Mouse (Mus musculus) stomach, postnatal 0 days (tissue): ENCODE data around the gene Erc2. TPM values are rescaled to one million over a fixed set of nuclear protein-coding genes. Genes with fewer than 3 reads are reported as not detected.

Source experiments
- ATAC-seq: fragments of 200-750 bp; cut with Nextera tagmentation; 2 replicates; pipeline ENCODE4 v1.8.0; 2017; ENCODE audit not compliant: low FRiP score, low TSS enrichment
- DNase-seq: peaks from one replicate; pipeline ENCODE4 v3.0.0-alpha.2; 2016; ENCODE audit warnings: low spot score
- H3K27ac ChIP-seq: fragments of 300-500 bp; sonication (generic); replicated peaks from 2 replicates; pipeline ENCODE4 v1.5.1; 2014; ENCODE audit warnings: mild to moderate bottlenecking, control low read depth
- H3K27me3 ChIP-seq: fragments of 300-500 bp; sonication (generic); 2 replicates; pipeline ENCODE4 v1.6.1; 2014; ENCODE audit warnings: low read length; ENCODE audit not compliant: control insufficient read depth, insufficient read depth
- H3K36me3 ChIP-seq: fragments of 300-500 bp; sonication (generic); 2 replicates; pipeline ENCODE4 v1.6.1; 2014; ENCODE audit warnings: low read length, mixed read lengths; ENCODE audit not compliant: control insufficient read depth, insufficient read depth
- H3K4me1 ChIP-seq: fragments of 300-500 bp; sonication (generic); replicated peaks from 2 replicates; pipeline ENCODE4 v1.6.1; 2014; ENCODE audit warnings: antibody characterized with exemption; ENCODE audit not compliant: control insufficient read depth, insufficient read depth
- H3K4me2 ChIP-seq: fragments of 300-500 bp; sonication (generic); replicated peaks from 2 replicates; pipeline ENCODE4 v1.6.1; 2014; ENCODE audit warnings: low read depth, mild to moderate bottlenecking, control low read depth, moderate library complexity
- H3K4me3 ChIP-seq: fragments of 300-500 bp; sonication (generic); 2 replicates; pipeline ENCODE4 v1.5.1; 2014; ENCODE audit warnings: low read depth, low read length, control low read depth
- H3K9ac ChIP-seq: fragments of 300-500 bp; sonication (generic); 2 replicates; pipeline ENCODE4 v1.6.1; 2014; ENCODE audit warnings: mild to moderate bottlenecking, low read length, control low read depth, mixed read lengths
- H3K9me3 ChIP-seq: fragments of 300-500 bp; sonication (generic); 2 replicates; pipeline ENCODE4 v1.6.1; 2016; ENCODE audit warnings: low read length; ENCODE audit not compliant: control insufficient read depth
- CTCF ChIP-seq: IDR thresholded peaks from 2 replicates; pipeline ENCODE4 v1.5.1; 2016; ENCODE audit warnings: antibody characterized with exemption, low read depth, mild to moderate bottlenecking, moderate library complexity
- EP300 ChIP-seq: optimal IDR thresholded peaks from 2 replicates; pipeline ENCODE3; 2016; ENCODE audit warnings: antibody characterized with exemption
- WGBS: fragments of 180-500 bp; shearing (Covaris S2); extraction: QIAGEN DNeasy Blood & Tissue Kit; methylation state at CpG from one replicate; pipeline ENCODE4 v1.1.7; 2014; 5-methylcytosine and 5-hydroxymethylcytosine counted together
- polyA plus RNA-seq: library from polyadenylated mRNA; unstranded; fragments of >200 nt; fragmentation: Nextera tagmentation; extraction: Ambion mirVana; gene quantifications from 2 replicates; pipeline ENCODE4 v1.2.1, GENCODE M21; 2015

Erc2 gene
- polyA plus RNA-seq, 1 experiment from 2014 or later: 3.0 TPM

- no peaks in the 10 kb centered on the region for H3K27me3 ChIP-seq
- H3K9ac ChIP-seq: no peak overlapping the region
- no peak overlapping the region for H3K4me2 ChIP-seq
- H3K27ac ChIP-seq: no peak overlapping the region
- ATAC-seq (no peak; the same call in 1 of the 2 replicates), DNase-seq (no peak)
- no peaks in the 10 kb centered on the region for H3K9me3 ChIP-seq
- H3K4me3 ChIP-seq: no peak overlapping the region
- no peaks in the 10 kb centered on the region for H3K36me3 ChIP-seq
- TF ChIP-seq EP300: no peak
- TF ChIP-seq CTCF: no peak
- no peaks in the 10 kb centered on the region for H3K4me1 ChIP-seq
- WGBS: 29% methylated on average over 2 of the region's 2 CpGs
Observed at GRCm38 (mm10) chr14:27846875-27847274, 224.6 kb downstream of the Erc2 start.

- no peak for ATAC-seq
- H3K27ac ChIP-seq: no peak overlapping the region
- 73% methylated on average over 3 of the region's 3 CpGs for WGBS
Observed at GRCm38 (mm10) chr14:27847291-27847690, 225.1 kb downstream of the Erc2 start.

DNA sequence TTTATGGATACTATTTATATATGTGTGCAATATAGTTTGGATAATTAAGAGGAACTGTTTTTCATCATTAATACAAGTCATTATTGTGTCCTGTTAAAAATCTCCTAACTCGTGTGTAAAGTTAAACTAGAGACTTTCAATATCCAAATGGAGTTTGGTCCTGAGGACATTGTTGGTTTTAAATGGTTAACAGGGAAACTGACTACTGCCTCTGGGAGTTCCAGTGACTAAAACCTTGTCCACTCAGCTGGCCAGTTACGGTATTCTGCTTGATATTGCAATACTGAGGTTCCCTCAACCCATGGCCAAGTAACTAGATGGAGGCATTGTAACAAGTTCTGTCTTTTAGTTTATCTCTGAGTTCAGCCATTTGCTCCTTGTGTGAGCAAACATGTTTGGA, 229.0 kb downstream of the Erc2 start:
- Histone ChIP-seq H3K27ac (no peak overlapping the region), H3K9me3 (no peaks in the 10 kb centered on the region), H3K27me3 (no peaks in the 10 kb centered on the region), H3K4me2 (no peak overlapping the region), H3K9ac (no peak overlapping the region), H3K4me1 (no peaks in the 10 kb centered on the region; the same call in 1 of the 2 replicates), H3K4me3 (no peak overlapping the region), H3K36me3 (no peaks in the 10 kb centered on the region)
- DNase-seq: no peak
- 78% methylated on average over 2 of the region's 2 CpGs for WGBS
- no peak for TF ChIP-seq EP300
- TF ChIP-seq CTCF: no peak
- ATAC-seq: no peak

More at GRCm38 (mm10) chr14:27847291-27847690, 225.1 kb downstream of the Erc2 start:
- no peaks in the 10 kb centered on the region for H3K36me3 ChIP-seq
- H3K4me1 ChIP-seq: no peaks in the 10 kb centered on the region
- no peak for TF ChIP-seq EP300
- TF ChIP-seq CTCF: no peak
- DNase-seq: no peak
- H3K9me3 ChIP-seq: no peaks in the 10 kb centered on the region
- H3K27me3 ChIP-seq: no peaks in the 10 kb centered on the region
- H3K9ac ChIP-seq: no peak overlapping the region
- no peak overlapping the region for H3K4me3 ChIP-seq
- no peak overlapping the region for H3K4me2 ChIP-seq

- Histone ChIP-seq H3K9me3 (no peaks in the 10 kb centered on the region), H3K4me1 (no peaks in the 10 kb centered on the region; the same call in 1 of the 2 replicates), H3K9ac (no peak overlapping the region), H3K36me3 (no peaks in the 10 kb centered on the region), H3K27ac (no peak overlapping the region), H3K4me2 (no peak overlapping the region), H3K4me3 (no peak overlapping the region), H3K27me3 (no peaks in the 10 kb centered on the region)
- ATAC-seq: no peak
- 85% methylated on average over 6 of the region's 6 CpGs for WGBS
- DNase-seq: no peak
- TF ChIP-seq EP300 (no peak), CTCF (no peak)
Observed at GRCm38 (mm10) chr14:27852606-27853005, 230.4 kb downstream of the Erc2 start.

DNA sequence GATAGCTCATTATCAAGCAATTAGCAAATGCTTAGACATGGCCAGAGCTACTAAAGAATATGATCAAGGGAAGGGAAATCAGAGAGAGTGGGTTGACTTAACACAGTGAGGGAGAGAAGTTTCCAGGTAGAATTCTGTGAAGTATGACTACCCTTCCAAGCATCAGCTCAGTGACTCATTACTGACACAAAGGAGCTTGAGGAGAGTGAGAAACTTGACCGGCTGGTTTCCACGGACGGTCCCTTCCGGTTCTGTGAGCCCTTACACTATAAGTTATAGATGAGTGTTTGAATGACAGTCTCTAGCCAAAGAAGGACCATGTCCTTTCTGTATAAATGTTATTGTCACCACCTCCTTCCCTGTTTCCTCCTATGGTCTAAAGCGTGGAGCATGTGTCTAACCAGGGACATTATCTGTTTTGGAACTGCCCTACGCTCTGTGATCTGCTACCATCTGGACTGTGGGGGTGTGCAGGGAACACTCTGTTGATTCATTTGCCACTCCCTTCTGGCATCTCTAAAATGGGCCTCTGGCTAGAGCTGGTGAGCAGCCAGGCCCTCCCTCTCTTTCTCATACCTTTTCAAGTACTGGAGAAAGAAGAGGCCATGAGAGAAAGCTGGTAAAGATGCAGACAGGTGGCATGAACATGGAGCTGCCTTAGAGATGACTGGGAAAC, 238.3 kb downstream of the Erc2 start:
- no peaks in the 10 kb centered on the region for H3K36me3 ChIP-seq
- DNase-seq (peak; percentile 53), ATAC-seq (peak; percentile 88)
- no peak overlapping the region for H3K4me2 ChIP-seq
- no peak overlapping the region for H3K27ac ChIP-seq
- no peaks in the 10 kb centered on the region for H3K27me3 ChIP-seq
- WGBS: 63% methylated on average over 6 of the region's 6 CpGs
- H3K9ac ChIP-seq: no peak overlapping the region
- H3K9me3 ChIP-seq: no peaks in the 10 kb centered on the region
- H3K4me3 ChIP-seq: no peak overlapping the region
- TF ChIP-seq EP300: no peak
- TF ChIP-seq CTCF: no peak
- H3K4me1 ChIP-seq: no peaks in the 10 kb centered on the region; the same call in 1 of the 2 replicates

GRCm38 (mm10) chr14:27862299-27862698, 240.1 kb downstream of the Erc2 start:
- Histone ChIP-seq H3K4me3 (no peak overlapping the region), H3K9me3 (no peaks in the 10 kb centered on the region), H3K27me3 (no peaks in the 10 kb centered on the region), H3K36me3 (no peaks in the 10 kb centered on the region), H3K4me2 (no peak overlapping the region), H3K4me1 (no peaks in the 10 kb centered on the region), H3K27ac (no peak overlapping the region), H3K9ac (no peak overlapping the region)
- no peak for TF ChIP-seq EP300
- TF ChIP-seq CTCF: no peak
- 0 out of 2 replicates have a peak, but pooled peaks have one; percentile 59 for ATAC-seq
- no peak for DNase-seq
